ENCODE assay signal across 11 mouse cellular contexts in the genomic region with DNA sequence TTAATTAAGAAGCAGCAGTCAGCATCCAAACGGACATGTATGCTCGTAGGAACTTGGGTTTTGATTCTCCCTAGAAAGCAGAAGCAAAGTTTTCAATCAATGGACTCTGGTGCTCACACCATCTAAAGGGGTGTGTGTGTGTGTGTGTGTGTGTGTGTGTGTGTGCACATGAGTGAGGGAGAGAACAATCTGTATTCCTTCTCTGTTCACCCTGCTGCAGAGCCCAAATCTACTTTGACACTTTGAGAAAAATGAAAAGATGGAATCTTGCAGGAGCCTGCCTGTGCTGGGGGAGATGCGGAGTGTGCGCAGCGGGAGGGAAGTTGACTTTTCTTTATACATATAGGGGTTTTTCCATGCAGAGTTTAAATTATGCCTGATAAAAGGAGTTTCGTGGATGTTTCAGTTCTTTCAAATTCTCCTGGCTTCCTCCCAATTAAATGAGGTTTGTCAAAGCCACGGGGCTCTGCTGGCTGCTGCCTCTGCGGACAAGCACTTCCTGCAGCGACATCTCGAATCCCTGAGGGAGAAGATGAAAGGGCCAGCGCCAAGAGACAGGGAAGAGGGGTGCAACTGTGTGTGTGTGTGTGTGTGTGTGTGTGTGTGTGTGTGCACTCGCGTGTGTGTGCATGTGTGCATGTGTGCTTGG.
DNase-seq lines count a peak whose midpoint lies in the region; ATAC-seq and TF ChIP-seq lines count a peak whose summit lies in the region.
"Had no signal": no experiment of that assay in that cellular context is flagged by ENCODE, and none has a peak within 500 bp of the region (broad histone marks: within the 10 kb centered on the region; RNA-seq: fewer than 3 reads in every experiment).

No protein-coding gene starts in this region.

- peak overlapping the region; percentile 64 for H3K27ac ChIP-seq in embryonic facial prominence, embryonic 12.5 days
- H3K27ac ChIP-seq in forebrain, postnatal 0 days (ENCODE audit: low read depth, low read length) = no peak overlapping the region
- H3K27ac ChIP-seq in midbrain, embryonic 13.5 days = peak overlapping the region; percentile 84

- WGBS in embryonic facial prominence, embryonic 12.5 days = 20% methylated on average over 13 of the region's 13 CpGs
- WGBS in forebrain, postnatal 0 days = 19% methylated on average over 13 of the region's 13 CpGs
- WGBS in midbrain, embryonic 13.5 days = 23% methylated on average over 13 of the region's 13 CpGs

- no peak for TF ChIP-seq CTCF in forebrain, postnatal 0 days (IDR thresholded peaks at IDR 0.05; ENCODE audit: low read depth)

- no peak for ATAC-seq in embryonic facial prominence, embryonic 12.5 days (ENCODE audit: insufficient number of reproducible peaks, insufficient read depth, low FRiP score, low TSS enrichment)
- peak; percentile 16 for ATAC-seq in forebrain, postnatal 0 days
- ATAC-seq in midbrain, embryonic 13.5 days = peak; percentile 71

- no peak overlapping the region for H3K9ac ChIP-seq in embryonic facial prominence, embryonic 12.5 days
- H3K9ac ChIP-seq in forebrain, postnatal 0 days = no peak overlapping the region
- H3K9ac ChIP-seq in midbrain, embryonic 13.5 days (replicated peaks) = no peak overlapping the region; the same call in 1 of the 2 replicates

- H3K4me1 ChIP-seq in embryonic facial prominence, embryonic 12.5 days = peaks cover 48% of the 10 kb centered on the region
- peaks cover 19% of the 10 kb centered on the region for H3K4me1 ChIP-seq in forebrain, postnatal 0 days (ENCODE audit: insufficient read depth)
- peaks cover 31% of the 10 kb centered on the region for H3K4me1 ChIP-seq in midbrain, embryonic 13.5 days (replicated peaks)

- H3K9me3 ChIP-seq in embryonic facial prominence, embryonic 12.5 days = no peaks in the 10 kb centered on the region
- H3K9me3 ChIP-seq in forebrain, postnatal 0 days (ENCODE audit: low read length) = no peaks in the 10 kb centered on the region
- H3K9me3 ChIP-seq in midbrain, embryonic 13.5 days = no peaks in the 10 kb centered on the region

- no peaks in the 10 kb centered on the region for H3K36me3 ChIP-seq in embryonic facial prominence, embryonic 12.5 days
- H3K36me3 ChIP-seq in forebrain, postnatal 0 days (ENCODE audit: insufficient read depth) = no peaks in the 10 kb centered on the region
- no peaks in the 10 kb centered on the region for H3K36me3 ChIP-seq in midbrain, embryonic 13.5 days

- no peaks in the 10 kb centered on the region for H3K27me3 ChIP-seq in embryonic facial prominence, embryonic 12.5 days
- no peaks in the 10 kb centered on the region for H3K27me3 ChIP-seq in forebrain, postnatal 0 days (ENCODE audit: insufficient read depth, low read length)
- 0 out of 2 replicates have a peak, but pooled peaks cover 16% of the 10 kb centered on the region for H3K27me3 ChIP-seq in midbrain, embryonic 13.5 days
- H3K27me3 ChIP-seq: CH12.LX had no signal

- H3K4me2 ChIP-seq in embryonic facial prominence, embryonic 12.5 days (replicated peaks) = peak overlapping the region; percentile 14; the same call in 1 of the 2 replicates
- no peak overlapping the region; the same call in 1 of the 2 replicates for H3K4me2 ChIP-seq in forebrain, postnatal 0 days (ENCODE audit: low read depth)
- H3K4me2 ChIP-seq in midbrain, embryonic 13.5 days (replicated peaks) = peak overlapping the region; percentile 28

- DNase-seq in kidney, postnatal 14 days = peak; percentile 20
- DNase-seq in kidney, postnatal 25 days = no peak
- DNase-seq in forebrain, postnatal 0 days = peak; percentile 30
- no peak for DNase-seq in right cerebral cortex, postnatal 10 days (ENCODE audit: low spot score in 2 of 2)
- no peak for DNase-seq in adrenal gland, postnatal 10 days
- DNase-seq in embryo, embryonic 10 days (ENCODE audit: low spot score) = no peak
- DNase-seq: heart, postnatal 10 days; thymus, postnatal 25 days had no signal

- H3K4me3 ChIP-seq in embryonic facial prominence, embryonic 12.5 days = no peak overlapping the region
- H3K4me3 ChIP-seq in forebrain, postnatal 0 days (ENCODE audit: low read depth, low read length) = no peak overlapping the region
- H3K4me3 ChIP-seq in midbrain, embryonic 13.5 days (replicated peaks) = no peak overlapping the region

Comparison
In these comparisons a context has a peak if more than half of its experiments do, and no peak if none do; other contexts are left out.
1. DNase-seq: peak in kidney, postnatal 14 days (single experiment) and forebrain, postnatal 0 days (single experiment); none in kidney, postnatal 25 days (0 of 2), right cerebral cortex, postnatal 10 days (0 of 2), adrenal gland, postnatal 10 days (single experiment) and embryo, embryonic 10 days (single experiment).